Mouse (Mus musculus) neural tube, embryonic 10.5 days (tissue): ENCODE results near the gene Peli2.

Experiments used
- DNase-seq: peaks from one replicate; pipeline ENCODE4 v3.0.0-alpha.2; 2017; ENCODE audit warnings: low spot score; ENCODE audit errors: extremely low spot score

Gene Peli2

DNA sequence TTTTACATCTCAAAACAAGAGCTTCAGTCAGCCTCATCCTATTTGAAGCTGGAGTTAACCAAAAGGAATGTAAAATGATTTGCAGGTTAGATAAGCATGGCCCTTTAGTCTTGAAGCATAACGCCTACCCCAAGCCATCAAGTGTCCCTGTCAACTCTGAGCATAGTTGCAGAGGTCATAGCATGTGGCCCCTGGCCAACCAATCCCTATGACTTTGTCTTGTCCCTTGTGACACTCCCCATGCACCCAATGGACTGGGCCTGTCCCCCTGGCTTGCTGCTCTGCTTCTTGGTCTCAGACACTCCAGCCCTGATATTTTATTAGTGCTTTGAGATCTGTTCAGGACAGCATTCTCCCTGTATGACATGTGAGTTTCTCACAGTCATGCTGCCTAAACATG, 30.3 kb downstream of the Peli2 start:
- no peak for DNase-seq

DNA sequence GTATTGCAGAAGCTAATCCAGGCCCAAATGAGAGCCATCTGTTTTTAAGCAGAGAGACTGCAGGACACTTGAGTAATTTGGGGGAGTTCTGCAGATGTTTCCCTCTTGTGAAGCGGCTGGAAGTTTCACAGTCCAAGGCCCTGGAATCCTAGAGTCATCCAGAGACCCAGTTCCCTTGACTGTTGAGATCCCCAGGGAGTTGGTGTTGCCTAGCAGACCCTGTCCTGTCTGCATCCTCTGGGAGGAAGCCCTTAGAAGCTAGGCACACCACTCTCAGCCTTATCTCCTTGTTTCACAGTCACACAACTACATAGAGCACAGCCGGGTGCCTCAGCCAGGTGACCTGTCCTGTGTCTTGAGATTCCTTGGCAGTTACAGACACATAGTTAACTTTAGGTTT, 30.9 kb downstream of the Peli2 start:
- no peak for DNase-seq

DNA sequence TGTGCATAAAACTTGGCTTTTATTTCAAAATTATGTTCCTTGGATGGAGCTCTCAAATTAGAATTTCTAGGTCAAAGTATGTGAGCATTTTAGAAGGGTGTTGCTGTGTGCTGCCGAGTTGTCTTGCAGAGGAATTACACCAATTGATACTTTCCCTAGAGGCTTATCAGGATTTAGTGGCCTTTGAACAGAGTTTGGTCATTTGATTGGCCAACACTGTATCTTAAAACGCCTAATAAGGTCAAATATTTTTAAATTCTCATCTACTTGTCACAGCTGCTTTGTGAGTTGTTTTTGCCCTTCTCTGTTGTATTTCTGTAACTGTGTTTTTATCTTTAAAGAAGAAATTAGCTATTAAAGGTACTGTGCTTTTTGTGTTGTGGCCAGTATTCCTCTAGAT, 32.4 kb downstream of the Peli2 start:
- no peak for DNase-seq

DNA sequence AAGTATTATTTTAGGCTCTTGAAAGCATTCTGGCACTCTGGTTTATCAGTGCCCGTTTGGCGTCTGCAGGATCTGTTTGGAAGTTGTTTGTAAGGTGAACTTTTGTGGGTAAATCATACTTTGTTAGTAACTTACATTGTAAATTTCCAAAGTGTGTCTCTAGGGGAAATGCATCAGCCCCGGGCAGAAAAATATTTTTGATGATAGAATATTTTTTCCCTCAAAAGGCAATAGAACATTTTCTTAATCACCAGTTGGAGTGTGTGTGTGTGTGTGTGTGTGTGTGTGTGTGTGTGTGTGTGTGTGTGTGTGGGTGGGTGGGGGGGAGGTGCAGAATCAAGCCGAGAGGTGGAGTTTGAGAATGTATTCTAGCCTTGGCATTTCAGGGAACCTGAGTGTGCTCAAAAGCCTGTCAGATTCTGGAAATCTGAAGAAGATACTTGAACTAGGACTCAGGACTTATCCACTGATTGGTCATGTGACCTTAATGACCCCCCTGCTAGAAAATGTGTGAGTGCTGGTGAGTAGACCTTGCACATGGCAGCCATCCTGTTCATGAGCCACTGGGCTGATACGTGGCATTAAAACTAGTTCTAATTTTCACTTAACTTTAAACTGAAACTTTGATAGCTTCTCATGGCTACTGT, 33.4 kb downstream of the Peli2 start:
- DNase-seq, result no peak

DNA sequence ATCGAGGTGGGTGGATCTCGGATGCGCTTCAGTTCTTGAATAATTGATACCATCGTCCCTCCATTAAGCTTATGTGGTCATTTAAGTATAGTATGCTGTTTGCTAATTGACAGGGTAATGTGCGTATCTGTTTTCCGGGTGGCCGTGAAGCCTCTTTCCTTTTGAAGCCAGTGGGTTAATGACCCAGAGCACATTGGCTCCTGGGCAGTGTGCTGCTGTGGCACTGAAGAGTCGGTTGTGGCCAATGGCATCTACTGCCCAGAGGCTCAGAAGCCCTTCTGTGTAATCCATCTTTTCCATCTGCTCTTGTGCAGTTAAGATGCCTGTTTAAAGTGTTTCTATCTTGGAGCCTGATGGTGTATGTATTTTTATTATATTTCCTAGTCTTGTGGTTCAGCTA, 34.0 kb downstream of the Peli2 start:
- no peak for DNase-seq

DNA sequence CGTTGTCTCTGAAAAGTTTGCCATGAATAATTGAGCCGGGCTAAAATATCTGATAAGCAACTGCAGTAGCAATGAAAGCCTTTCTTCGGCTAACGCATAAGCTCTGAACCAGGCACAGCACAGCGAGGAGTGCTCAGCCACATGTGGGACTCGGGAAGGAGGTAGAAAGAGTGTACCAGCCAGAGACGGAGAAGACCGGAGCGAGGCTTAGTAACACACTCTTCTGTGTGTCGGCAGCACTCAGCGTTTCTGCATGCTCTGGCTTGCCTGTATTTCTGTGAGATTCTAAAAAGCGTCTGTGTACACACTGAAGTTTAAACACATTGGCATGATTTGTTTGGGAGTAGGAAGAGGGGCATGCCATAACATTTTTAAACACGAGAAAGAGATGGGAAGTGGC, 34.5 kb downstream of the Peli2 start:
- no peak for DNase-seq

DNA sequence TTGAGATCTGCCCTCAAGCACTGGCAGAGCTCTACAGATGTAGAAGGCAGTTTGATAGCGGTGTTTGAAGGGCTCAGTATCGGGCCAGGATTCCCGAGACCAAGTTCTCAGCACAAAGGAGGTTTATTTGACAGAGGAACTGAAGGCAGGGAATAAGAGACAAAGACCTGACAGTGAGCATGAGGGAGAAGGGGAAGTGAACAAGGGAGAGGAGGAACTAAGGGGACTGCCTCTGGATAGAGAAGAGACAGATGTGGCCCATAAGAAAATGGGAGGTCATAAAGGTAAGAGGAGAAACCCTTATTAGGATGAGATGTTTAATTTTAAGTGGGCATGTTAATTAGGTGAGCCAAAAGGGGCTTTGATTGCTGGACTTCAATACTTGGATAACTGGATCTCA, 36.5 kb downstream of the Peli2 start:
- no peak for DNase-seq

DNA sequence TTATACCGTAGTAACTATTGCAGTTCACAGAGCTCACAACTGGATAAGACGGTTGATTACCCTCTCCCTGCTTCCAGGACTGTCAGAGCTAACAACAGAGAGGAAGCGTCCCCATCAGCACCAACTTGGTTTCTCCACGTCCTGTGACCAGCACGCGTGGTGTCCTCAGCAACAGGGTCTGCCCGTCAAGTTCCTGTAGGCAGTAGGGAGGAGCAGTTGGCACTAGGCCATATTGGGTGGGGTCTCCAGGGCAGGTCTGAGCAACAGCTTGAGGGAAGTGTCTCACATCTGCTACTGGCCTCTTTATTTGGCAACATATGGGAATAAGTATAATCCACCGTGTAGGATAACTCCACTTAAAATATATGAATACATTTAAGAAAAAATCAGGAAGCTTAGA, 37.2 kb downstream of the Peli2 start:
- no peak for DNase-seq

DNA sequence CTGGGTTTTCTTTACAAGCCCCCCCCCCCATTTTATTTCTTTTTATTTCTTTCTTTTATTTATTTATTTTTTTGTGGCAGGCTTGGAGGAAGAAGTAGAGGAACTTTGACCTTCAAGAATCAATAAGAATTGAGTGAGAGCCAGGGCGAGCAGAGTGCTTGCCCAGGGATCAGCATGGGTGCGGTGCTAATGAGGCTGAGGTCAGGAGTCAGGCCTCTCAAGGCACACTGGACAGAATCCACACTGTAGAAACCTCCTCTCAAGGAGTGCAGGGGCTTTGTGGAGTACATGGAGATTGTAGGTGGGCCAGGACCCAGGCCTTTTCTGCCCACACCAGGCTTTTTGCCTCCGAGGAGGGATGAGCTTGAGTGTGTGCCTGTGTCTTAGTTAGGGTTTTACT, 38.8 kb downstream of the Peli2 start:
- DNase-seq, result no peak

DNA sequence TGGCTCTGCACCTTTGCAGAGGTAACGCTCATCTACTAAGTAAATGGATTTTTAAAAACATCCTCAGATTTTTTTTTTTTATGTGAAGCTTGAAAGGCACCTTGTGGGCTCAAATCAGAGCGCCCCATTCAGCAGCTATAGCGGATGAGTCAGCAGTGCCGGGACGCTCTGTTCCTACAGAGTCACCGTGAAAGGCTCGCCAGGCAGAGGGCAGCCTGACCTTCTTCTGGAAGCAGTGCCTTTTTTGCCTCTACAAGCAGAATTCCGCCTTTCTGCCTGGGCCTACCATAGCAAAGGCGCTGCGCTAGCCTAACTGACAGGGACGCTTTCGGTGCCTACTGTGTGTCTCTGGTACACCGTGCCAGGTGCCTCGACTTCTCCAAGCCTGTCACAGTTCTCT, 41.8 kb downstream of the Peli2 start:
- no peak for DNase-seq

DNA sequence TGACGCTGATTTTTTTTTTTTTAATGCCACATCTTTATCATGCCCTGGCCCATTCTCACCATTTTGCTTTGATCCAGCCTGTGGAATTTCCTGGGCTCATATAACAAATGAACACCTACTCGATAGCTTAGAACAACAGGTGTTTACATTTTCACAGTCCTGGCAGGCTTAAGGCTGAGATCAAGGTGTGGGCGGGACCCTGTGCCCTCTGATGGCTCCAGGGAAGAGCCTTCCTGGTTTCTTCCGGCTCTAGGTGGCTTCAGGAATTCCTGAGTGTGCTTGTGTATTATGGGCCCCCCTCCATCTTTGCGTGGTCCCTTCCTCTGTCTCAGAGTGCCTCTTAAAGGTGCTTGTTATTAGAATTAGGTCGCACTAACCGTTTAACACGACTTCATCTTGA, 44.3 kb downstream of the Peli2 start:
- DNase-seq, result no peak

DNA sequence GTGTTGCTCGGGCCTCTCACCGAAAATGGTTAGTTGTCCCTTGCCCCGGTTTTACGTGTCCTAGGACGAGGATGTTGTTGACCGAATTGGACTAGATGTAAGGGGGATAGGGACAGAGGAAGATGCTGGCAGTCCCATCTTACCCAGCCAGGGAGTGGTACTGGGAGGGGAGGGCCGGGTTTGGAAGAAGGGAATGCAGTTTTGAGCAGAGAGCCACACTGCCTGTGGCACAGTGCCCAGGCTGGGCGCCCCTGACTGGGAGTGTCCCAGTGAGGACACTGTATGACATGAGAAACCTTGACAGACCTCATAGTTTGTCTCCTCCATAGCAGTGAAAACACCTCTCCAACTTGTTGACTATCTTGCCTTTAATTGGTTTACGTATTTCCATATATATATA, 45.8 kb downstream of the Peli2 start:
- no peak for DNase-seq

DNA sequence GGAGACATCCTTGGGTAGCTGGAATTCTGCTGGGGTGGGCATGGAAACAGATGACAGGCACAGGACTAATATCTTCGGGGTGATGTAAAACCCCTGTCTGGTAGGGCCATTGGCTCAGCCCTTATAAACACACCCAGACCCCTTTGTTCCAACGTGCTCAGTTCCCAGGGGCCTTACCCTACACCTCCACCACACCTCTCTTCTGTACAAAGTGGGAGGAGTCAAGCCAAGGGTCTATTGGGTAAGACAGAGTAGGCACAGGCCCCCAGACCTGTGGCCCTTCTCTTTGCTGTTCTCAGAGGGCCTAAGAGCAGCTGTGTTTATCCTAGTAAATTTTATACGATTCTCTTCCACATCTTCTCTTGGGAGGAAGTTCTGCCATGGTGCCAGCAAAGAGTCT, 46.4 kb downstream of the Peli2 start:
- DNase-seq, result no peak

DNA sequence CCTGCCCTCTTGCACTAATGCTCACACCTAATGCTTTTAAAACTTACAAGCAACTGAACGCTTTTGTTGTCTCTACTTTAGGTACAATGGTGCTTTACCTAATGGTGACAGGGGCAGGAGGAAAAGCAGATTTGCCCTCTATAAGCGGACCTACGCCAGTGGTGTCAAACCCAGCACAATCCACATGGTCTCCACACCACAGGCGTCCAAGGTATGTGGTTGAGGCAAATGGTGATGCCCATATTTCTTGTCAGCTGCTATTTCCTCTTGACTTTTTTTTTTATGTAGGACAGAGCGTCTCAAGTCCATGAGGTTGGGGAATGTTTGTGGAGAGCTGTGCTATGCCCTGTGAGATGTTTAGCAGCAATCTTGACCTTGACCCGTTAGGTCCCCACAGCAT, 47.5 kb downstream of the Peli2 start:
- no peak for DNase-seq

DNA sequence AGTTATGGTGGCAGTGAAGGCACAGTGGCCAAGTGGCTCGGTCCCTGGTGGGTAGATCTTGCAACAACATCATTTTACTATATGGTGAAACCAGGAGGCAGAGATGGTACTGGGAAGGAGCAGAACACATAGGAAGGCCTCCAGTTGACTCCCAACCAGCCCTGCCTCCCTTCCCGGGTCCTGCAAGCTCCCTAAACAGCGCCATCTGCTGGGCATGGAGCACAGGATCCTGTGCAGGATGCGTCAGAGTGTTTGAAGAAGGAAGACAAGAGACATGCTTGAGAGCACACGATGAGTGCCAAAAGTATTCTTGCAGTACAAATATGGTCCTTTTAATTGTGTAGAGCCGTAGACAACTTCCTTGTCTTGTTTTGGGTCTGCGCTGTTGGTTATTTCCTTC, 49.3 kb downstream of the Peli2 start:
- DNase-seq, result peak; percentile 67

DNA sequence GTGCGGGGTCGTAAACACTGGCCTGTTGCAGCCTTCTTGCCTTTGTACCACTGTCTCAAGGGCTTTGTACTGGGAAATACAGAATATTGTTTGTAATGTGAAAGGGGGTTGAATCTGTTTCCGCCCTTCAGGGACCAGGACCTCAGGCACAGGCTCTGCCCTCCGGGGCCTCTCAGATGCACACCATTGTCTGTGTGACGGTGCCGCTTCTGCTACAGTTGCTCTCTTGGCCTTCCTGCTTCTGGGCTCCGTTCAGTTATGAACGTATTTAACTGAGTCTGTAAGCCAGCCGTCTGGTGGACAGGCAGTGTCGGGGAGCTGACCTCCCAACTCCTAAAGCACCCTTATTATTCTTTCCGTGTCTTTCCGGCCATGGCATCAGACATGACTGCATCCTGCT, 50.6 kb downstream of the Peli2 start:
- no peak for DNase-seq

DNA sequence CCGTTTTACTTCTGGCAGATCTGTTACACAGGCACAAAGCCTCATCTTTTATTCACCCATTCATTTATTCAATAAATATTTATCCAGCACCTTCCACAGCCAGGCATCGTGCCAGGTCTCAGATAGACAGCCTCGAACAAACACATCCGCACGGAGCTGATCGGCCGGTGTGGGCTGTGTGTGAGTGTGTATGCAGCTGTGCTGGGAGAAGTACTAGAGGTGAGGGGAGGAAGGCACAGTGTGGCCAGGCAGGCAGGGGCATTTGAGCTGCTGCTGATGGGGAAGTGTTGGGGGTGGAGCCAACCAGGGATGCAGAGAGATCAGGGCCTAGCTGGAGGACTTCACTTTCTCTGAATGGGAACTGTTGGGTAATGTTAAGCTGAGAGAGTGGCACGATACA, 51.4 kb downstream of the Peli2 start:
- no peak for DNase-seq

DNA sequence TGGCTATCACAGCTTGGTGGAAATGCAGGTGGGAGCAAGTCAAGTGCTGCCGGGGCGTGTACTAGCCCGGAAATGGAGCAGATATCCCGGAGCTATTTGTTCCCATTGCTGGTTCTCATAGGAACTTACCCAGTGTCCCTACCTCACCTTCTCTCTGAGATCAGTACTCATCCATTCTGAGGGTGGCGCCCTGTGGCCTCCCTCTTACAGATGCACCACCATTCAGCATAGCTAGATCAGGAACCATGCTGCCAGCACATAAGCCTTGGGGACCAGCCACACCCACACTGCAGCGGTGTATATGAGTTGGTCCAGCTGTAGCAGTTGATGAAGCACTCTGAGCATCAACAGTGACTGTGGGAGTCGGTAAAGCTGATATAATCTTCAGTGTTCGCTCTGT, 52.3 kb downstream of the Peli2 start:
- DNase-seq, result no peak

DNA sequence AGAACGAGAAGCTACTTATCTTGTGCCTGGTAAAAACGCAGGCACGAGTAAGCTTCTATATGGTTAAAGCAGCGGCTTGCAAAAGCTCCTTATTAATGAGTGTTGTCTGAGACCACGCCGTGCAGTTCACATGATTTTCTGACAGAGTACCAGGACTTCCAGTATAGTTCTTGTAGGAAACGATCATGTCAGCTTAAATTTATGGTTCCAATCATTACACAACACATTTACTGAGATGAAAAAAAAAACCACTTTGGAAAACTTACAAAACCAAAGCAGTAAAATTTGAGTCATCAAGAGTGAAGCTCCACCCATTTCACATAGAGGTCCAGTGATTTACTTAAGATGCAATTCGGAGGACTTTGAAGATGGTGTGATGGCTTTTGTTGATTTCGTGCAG, 53.2 kb downstream of the Peli2 start:
- DNase-seq, result no peak

DNA sequence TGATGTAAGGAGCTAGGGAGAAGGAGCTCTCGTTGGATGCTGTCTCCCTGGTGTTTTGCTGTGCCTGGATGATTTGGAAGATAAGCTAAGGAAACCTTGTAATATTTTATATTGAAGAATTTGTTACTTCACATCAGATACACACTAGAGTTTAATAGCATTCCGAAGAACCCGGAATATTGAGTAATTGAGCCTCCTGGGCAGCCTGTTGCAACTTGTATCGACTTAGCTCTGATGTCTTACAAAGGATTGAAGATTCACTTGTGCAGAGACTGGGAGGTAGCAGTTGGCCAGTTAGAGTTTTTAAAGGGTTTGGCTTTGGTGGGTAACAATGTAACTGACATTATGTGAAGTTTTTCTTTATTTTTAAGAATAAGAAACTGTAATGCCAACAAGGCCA, 53.7 kb downstream of the Peli2 start:
- no peak for DNase-seq

DNA sequence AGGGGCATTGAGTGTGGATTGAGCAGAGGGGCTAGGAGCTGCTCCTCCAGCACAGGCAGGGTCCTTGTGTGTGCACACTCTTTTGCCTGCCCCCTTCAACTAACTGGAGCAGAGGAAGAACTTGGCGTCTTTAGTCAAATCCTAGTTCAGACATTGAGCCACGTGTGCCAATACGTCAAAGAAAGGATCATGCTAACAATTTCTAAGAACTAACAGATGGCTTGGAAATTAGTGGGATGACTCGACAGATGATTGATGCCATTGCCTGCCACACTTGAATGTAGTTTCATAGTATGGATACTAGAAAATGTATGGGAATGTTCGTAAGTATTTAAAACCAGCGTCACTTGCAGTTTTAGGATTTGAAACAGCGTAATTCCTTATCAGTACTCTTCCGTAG, 54.5 kb downstream of the Peli2 start:
- DNase-seq, result no peak

DNA sequence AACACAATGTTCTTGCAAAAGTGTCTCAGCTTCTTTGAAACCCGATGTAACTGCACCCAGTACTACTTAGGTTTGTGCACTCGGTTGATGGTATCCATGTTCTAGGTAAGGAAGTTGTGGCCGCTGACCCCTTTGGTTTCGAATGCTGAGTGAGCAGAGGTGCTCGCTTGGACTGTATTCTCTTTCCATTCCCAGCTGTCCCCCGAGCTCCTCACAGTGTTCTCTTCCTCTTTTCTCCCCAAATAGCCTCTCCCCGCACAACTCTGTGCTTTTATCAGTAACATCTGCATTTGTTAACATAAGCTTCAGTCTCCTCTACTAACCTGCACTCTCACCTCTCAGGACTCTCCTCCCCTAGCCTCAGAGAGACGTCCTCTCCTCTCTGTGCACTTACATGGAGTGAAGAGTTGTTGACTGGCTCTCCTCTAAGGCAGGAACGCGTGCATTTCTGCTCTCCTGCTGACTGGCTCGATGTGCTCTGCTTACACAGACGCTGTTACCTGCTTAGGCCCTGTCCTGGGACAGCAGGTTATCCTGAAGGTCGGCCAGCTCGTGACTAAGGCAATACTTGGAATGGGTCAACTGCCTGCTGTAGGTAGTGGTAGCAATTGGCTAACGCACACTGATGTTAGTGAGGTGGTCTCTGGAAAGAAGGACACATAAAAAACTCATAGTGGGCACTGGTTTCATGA, 57.8 kb downstream of the Peli2 start:
- DNase-seq, result no peak

DNA sequence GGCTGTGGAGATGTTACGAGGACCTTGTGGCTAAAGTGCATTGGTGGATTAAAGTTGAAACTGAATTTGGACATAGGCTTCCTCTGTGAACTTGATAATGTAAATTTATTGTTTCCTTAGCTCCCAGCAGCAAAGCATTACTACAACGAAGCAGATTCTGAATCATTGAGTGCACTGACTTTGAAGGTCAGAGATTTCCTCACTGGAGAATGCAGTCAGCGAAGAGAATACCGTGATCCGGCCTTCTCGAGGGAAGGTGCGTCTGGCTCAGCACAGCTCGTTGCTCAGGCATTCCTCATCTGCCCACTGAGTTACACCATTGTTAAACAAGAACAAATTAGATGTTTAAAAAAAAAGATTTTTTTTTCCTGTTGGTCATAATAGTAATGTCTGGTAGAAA, 58.4 kb downstream of the Peli2 start:
- DNase-seq, result no peak

DNA sequence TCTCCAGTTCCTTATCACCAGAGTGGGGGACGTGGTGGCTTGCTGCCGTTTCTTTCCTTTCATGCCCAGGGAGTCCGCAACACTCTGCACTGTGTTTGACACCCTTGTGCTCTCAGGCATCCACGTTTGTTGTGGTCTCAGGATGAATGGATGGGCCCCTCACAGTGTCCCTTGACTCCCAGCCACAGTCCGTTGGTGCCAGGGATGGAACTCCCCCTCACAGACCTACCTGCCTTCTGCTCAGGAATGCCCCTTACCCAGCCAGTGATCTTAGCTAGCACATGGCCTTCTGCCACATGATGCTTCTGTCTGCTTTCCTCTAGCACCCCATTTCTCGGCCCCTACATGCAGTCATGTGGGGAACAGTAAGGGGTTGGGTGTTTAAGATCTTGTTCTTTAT, 65.7 kb downstream of the Peli2 start:
- DNase-seq, result no peak
